Mouse (Mus musculus) lung, postnatal 4 days (tissue): Measurements from ENCODE around the gene Antxr1.

ENCODE experiments used
- DNase-seq, 2 experiments: peaks; one replicate each; pipeline ENCODE4 v3.0.0; 2021

Gene Antxr1

GRCm38 (mm10) chr6:87335091-87335934, at the start of gene Antxr1:
TSS of gene Antxr1 (minus strand) at chr6:87335821.
- DNase-seq, result peak; percentile 76 to 82

- DNase-seq, result no peak
These were observed 49.1 kb upstream of the Antxr1 start for GRCm38 (mm10) chr6:87384761-87385160.

GRCm38 (mm10) chr6:87383926-87384691, 48.5 kb upstream of the Antxr1 start:
- peak in 1 of 2 experiments; percentile 53 for DNase-seq

GRCm38 (mm10) chr6:87373057-87373456, 37.4 kb upstream of the Antxr1 start, which contains the start of gene Gkn2:
TSS of gene Gkn2 (plus strand) at chr6:87373357.
- no peak for DNase-seq

- DNase-seq, result no peak
These were observed 33.6 kb upstream of the Antxr1 start for GRCm38 (mm10) chr6:87369223-87369622.

- no peak for DNase-seq
These were observed 18.8 kb upstream of the Antxr1 start for GRCm38 (mm10) chr6:87354441-87354840.

GRCm38 (mm10) chr6:87350829-87351228, 15.2 kb upstream of the Antxr1 start, which contains the start of gene Gkn1:
TSS of gene Gkn1 (minus strand) at chr6:87350942.
- no peak for DNase-seq

GRCm38 (mm10) chr6:87335935-87336295, 294 bp upstream of the Antxr1 start:
- peak in 1 of 2 experiments; percentile 42 for DNase-seq

GRCm38 (mm10) chr6:87334361-87335090, 1.1 kb downstream of the Antxr1 start:
- DNase-seq, result peak; percentile 60 to 73

- no peak for DNase-seq
These were observed 3.2 kb downstream of the Antxr1 start for GRCm38 (mm10) chr6:87332380-87332779.

- DNase-seq, result peak in 1 of 2 experiments; percentile 51
These were observed 7.1 kb downstream of the Antxr1 start for GRCm38 (mm10) chr6:87328265-87329173.

GRCm38 (mm10) chr6:87326932-87327331, 8.7 kb downstream of the Antxr1 start:
- no peak for DNase-seq

- DNase-seq, result peak in 1 of 2 experiments; percentile 60
These were observed 12.2 kb downstream of the Antxr1 start for GRCm38 (mm10) chr6:87323381-87323780.

GRCm38 (mm10) chr6:87318651-87319050, 17.0 kb downstream of the Antxr1 start:
- DNase-seq, result no peak

GRCm38 (mm10) chr6:87316966-87317365, 18.7 kb downstream of the Antxr1 start:
- peak; percentile 31 to 33 for DNase-seq

- DNase-seq, result no peak
These were observed 22.9 kb downstream of the Antxr1 start for GRCm38 (mm10) chr6:87312761-87313160.

- no peak for DNase-seq
These were observed 31.1 kb downstream of the Antxr1 start for GRCm38 (mm10) chr6:87304486-87304885.

- no peak for DNase-seq
These were observed 32.9 kb downstream of the Antxr1 start for GRCm38 (mm10) chr6:87302746-87303145.

GRCm38 (mm10) chr6:87301991-87302390, 33.6 kb downstream of the Antxr1 start:
- DNase-seq, result no peak

GRCm38 (mm10) chr6:87294904-87295303, 40.7 kb downstream of the Antxr1 start:
- no peak for DNase-seq

- DNase-seq, result no peak
These were observed 42.4 kb downstream of the Antxr1 start for GRCm38 (mm10) chr6:87292911-87293851.
